Mouse (Mus musculus) CD8-positive naive resting alpha-beta T cell, adult 57 days (primary cell): Measurements from ENCODE around the gene Slc45a1. TPM values are rescaled to one million over a fixed set of nuclear protein-coding genes. Genes with fewer than 3 reads are reported as not detected.

Source experiments
- total RNA-seq: library from RNA; stranded (reverse); gene quantifications from one replicate; pipeline ENCODE4 v1.2.4, GENCODE M21; 2023

Slc45a1 gene
- not detected for total RNA-seq

GRCm38 (mm10) chr4:150651390-150652277 is at the start of gene Slc45a1:
Gene Slc45a1 (minus strand): TSS chr4:150652174.

Other genes with a start within 250 kb of the Slc45a1 start
- gene Errfi1, start 201.7 kb upstream of the Slc45a1 start, total RNA-seq = 45.7 TPM